24 mouse cellular contexts compared by ENCODE assay signal in the genomic region with DNA sequence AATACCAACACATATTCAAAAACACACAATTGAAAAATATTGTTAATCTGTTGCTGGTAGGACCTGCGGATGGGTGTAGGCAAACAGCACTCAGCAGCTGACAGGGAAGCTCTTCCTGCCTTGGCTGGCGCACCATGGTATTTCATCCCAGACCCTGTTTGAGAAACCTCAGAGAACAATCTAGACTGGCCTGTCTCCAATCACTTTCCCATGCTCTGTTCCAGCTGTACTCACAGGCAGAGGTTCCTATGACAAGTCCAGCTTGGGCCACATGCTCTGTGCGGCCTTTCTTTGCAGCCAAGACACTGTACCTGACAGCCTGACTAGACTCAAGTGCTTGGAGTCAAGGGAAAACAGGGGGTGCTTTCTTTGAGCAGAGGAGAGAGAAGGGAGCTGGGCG. TPM values are rescaled to one million over a fixed set of nuclear protein-coding genes. Genes with fewer than 3 reads are reported as not detected.
DNase-seq lines count a peak whose midpoint lies in the region; ATAC-seq and TF ChIP-seq lines count a peak whose summit lies in the region.
"Had no signal": no experiment of that assay in that cellular context is flagged by ENCODE, and none has a peak within 500 bp of the region (broad histone marks: within the 10 kb centered on the region; RNA-seq: fewer than 3 reads in every experiment).

No protein-coding gene starts in this region.

- no peak overlapping the region for H3K4me2 ChIP-seq in liver, embryonic 11.5 days
- no peak overlapping the region for H3K4me2 ChIP-seq in limb, embryonic 14.5 days (replicated peaks; ENCODE audit: low read depth, low read length, severe bottlenecking)
- H3K4me2 ChIP-seq: embryonic facial prominence, embryonic 13.5 days; forebrain, embryonic 12.5 days; forebrain, embryonic 15.5 days; hindbrain, embryonic 12.5 days; hindbrain, embryonic 15.5 days had no signal

- H3K27me3 ChIP-seq in liver, adult 2 months (ENCODE audit: control insufficient read depth, insufficient read depth, low read length) = no peaks in the 10 kb centered on the region
- 0 out of 2 replicates have a peak, but pooled peaks cover 3% of the 10 kb centered on the region for H3K27me3 ChIP-seq in liver, embryonic 11.5 days (replicated peaks; ENCODE audit: control insufficient read depth, insufficient read depth, low read length)
- H3K27me3 ChIP-seq in limb, embryonic 14.5 days (ENCODE audit: control insufficient read depth, insufficient read depth, low read length) = no peaks in the 10 kb centered on the region

- no peak for TF ChIP-seq POLR2A in liver, adult 2 months (IDR thresholded peaks at IDR 0.05; ENCODE audit: extremely low read depth, insufficient read depth, low read length)
- TF ChIP-seq POLR2A in limb, embryonic 14.5 days (IDR thresholded peaks at IDR 0.05; ENCODE audit: borderline replicate concordance, extremely low read depth, insufficient read depth, insufficient read length) = no peak

- DNase-seq in liver, adult 2 months (ENCODE audit: extremely low read depth, low read depth, low spot score) = peak; percentile 85
- no peak for DNase-seq in liver, embryonic 11.5 days (ENCODE audit: low spot score)
- DNase-seq in lung, postnatal 36 days = peak; percentile 34
- DNase-seq in lung, adult 18-20 months = no peak
- DNase-seq in limb, embryonic 14.5 days (ENCODE audit: low spot score) = no peak
- DNase-seq in left cerebral cortex, postnatal 25 days (ENCODE audit: low spot score in 2 of 2) = no peak
- DNase-seq: adrenal gland, adult 2 months; adrenal gland, postnatal 14 days; cerebellum, adult 11 months; cerebellum, adult 2 months; cerebellum, adult 9-11 months; cerebellum, postnatal 25 days; gastrocnemius, postnatal 25 days had no signal

- no peak overlapping the region for H3K9ac ChIP-seq in liver, adult 2 months (ENCODE audit: low read depth, low read length)
- H3K9ac ChIP-seq in liver, embryonic 11.5 days (ENCODE audit: low read depth, low read length) = no peak overlapping the region
- H3K9ac ChIP-seq in limb, embryonic 14.5 days (ENCODE audit: low read depth, low read length, severe bottlenecking) = no peak overlapping the region
- H3K9ac ChIP-seq: embryonic facial prominence, embryonic 13.5 days; forebrain, embryonic 12.5 days; forebrain, embryonic 15.5 days; hindbrain, embryonic 12.5 days; hindbrain, embryonic 15.5 days had no signal

- ATAC-seq in liver, embryonic 11.5 days (replicated peaks; ENCODE audit: low FRiP score) = no peak
- ATAC-seq in limb, embryonic 14.5 days (ENCODE audit: low FRiP score, low read depth) = no peak
- ATAC-seq: CD4-positive, CD25-positive, alpha-beta regulatory T cell, adult 4 months; forebrain, embryonic 15.5 days had no signal

- H3K79me2 ChIP-seq in liver, adult 2 months (ENCODE audit: control insufficient read depth, insufficient read depth, low read length) = no peaks in the 10 kb centered on the region

- peak overlapping the region; percentile 66 for H3K27ac ChIP-seq in liver, adult 2 months (replicated peaks; ENCODE audit: insufficient read depth, low read depth, low read length)
- no peak overlapping the region for H3K27ac ChIP-seq in liver, embryonic 11.5 days (ENCODE audit: low read depth, low read length)
- H3K27ac ChIP-seq in limb, embryonic 14.5 days (replicated peaks; ENCODE audit: low read depth, low read length) = peak overlapping the region; percentile 58; the same call in 1 of the 2 replicates
- H3K27ac ChIP-seq: embryonic facial prominence, embryonic 13.5 days; forebrain, embryonic 12.5 days; forebrain, embryonic 15.5 days; heart, adult 2 months; heart, embryonic 10.5 days; hindbrain, embryonic 12.5 days; hindbrain, embryonic 15.5 days had no signal

- intact Hi-C loops in left cerebral cortex, postnatal 25 days (cut with DNase I) = no loop called here

- no peak overlapping the region for H3K4me3 ChIP-seq in liver, adult 2 months (ENCODE audit: insufficient read depth, low read depth, low read length)
- H3K4me3 ChIP-seq in liver, embryonic 11.5 days (ENCODE audit: low read depth, low read length) = no peak overlapping the region
- H3K4me3 ChIP-seq in limb, embryonic 14.5 days (replicated peaks; ENCODE audit: low read length) = no peak overlapping the region
- H3K4me3 ChIP-seq: embryonic facial prominence, embryonic 13.5 days; erythroblast, embryonic 14.5 days; forebrain, embryonic 12.5 days; forebrain, embryonic 15.5 days; heart, adult 2 months; heart, embryonic 10.5 days; hindbrain, embryonic 12.5 days; hindbrain, embryonic 15.5 days had no signal

- no peaks in the 10 kb centered on the region for H3K9me3 ChIP-seq in liver, embryonic 11.5 days (ENCODE audit: control insufficient read depth, low read length)
- no peaks in the 10 kb centered on the region for H3K9me3 ChIP-seq in limb, embryonic 14.5 days (ENCODE audit: control insufficient read depth, low read length)
- H3K9me3 ChIP-seq: embryonic facial prominence, embryonic 13.5 days; forebrain, embryonic 12.5 days; forebrain, embryonic 15.5 days; heart, embryonic 10.5 days; hindbrain, embryonic 12.5 days; hindbrain, embryonic 15.5 days had no signal

- WGBS in liver, adult 2 months = 46% methylated on average over 4 of the region's 4 CpGs
- 83% methylated on average over 4 of the region's 4 CpGs for WGBS in liver, embryonic 11.5 days
- 94% methylated on average over 4 of the region's 4 CpGs for WGBS in limb, embryonic 14.5 days

- no peak for TF ChIP-seq CTCF in liver, adult 2 months (IDR thresholded peaks at IDR 0.05; ENCODE audit: low read depth, low read length)

- no peaks in the 10 kb centered on the region for H3K36me3 ChIP-seq in liver, adult 2 months (ENCODE audit: control insufficient read depth, insufficient read depth, low read length)
- no peaks in the 10 kb centered on the region for H3K36me3 ChIP-seq in liver, embryonic 11.5 days (ENCODE audit: control insufficient read depth, insufficient read depth, low read length)
- no peaks in the 10 kb centered on the region for H3K36me3 ChIP-seq in limb, embryonic 14.5 days (ENCODE audit: control insufficient read depth, insufficient read depth, low read length)
- H3K36me3 ChIP-seq: embryonic facial prominence, embryonic 13.5 days; forebrain, embryonic 12.5 days; forebrain, embryonic 15.5 days; heart, embryonic 10.5 days; hindbrain, embryonic 12.5 days; hindbrain, embryonic 15.5 days had no signal

- peaks cover 15% of the 10 kb centered on the region for H3K4me1 ChIP-seq in liver, adult 2 months (ENCODE audit: control insufficient read depth, insufficient read depth, low read length)
- H3K4me1 ChIP-seq in liver, embryonic 11.5 days (replicated peaks; ENCODE audit: control insufficient read depth, insufficient read depth, low read length) = no peaks in the 10 kb centered on the region
- peaks cover 25% of the 10 kb centered on the region for H3K4me1 ChIP-seq in limb, embryonic 14.5 days (ENCODE audit: control insufficient read depth, insufficient read depth, low read length)
- H3K4me1 ChIP-seq: forebrain, embryonic 12.5 days; forebrain, embryonic 15.5 days; heart, embryonic 10.5 days; hindbrain, embryonic 12.5 days; hindbrain, embryonic 15.5 days had no signal

RNA-seq across cellular contexts. Expression of gene Lepr, which starts 6.1 kb away (rescaled TPM):
- 17.1 and 24.6 TPM in 2 replicates for total RNA-seq in liver, adult 2 months (2014; rRNA removed)
- polyA plus RNA-seq in liver, adult 2 months (2012; rRNA removed) = 0.36 and 0.89 TPM in 2 replicates
- 0.43 and 0.91 TPM in 2 replicates for polyA plus RNA-seq in liver, embryonic 11.5 days (2014; fragmentation: Nextera tagmentation; extraction: Ambion mirVana)
- 10.3 and 13.0 TPM in 2 replicates for polyA plus RNA-seq in limb, embryonic 14.5 days (2012; rRNA removed)
- 12.8 and 16.1 TPM in 2 replicates for polyA plus RNA-seq in limb, embryonic 14.5 days (2014; fragmentation: Nextera tagmentation; extraction: Ambion mirVana)
- total RNA-seq in left cerebral cortex, postnatal 25 days (2021) = 1 to 10 TPM; 3.7 to 3.8 TPM
- total RNA-seq: hematopoietic stem cell, adult 5-6 weeks; MEL had no signal
- polyA plus RNA-seq: CD4-positive, CD25-positive, alpha-beta regulatory T cell, adult 4 months; erythroblast, embryonic 14.5 days had no signal

Comparison
In these comparisons a context has a peak if more than half of its experiments do, and no peak if none do; other contexts are left out.
1. DNase-seq: peak in liver, adult 2 months (single experiment) and lung, postnatal 36 days (single experiment); none in liver, embryonic 11.5 days (single experiment), lung, adult 18-20 months (0 of 2), limb, embryonic 14.5 days (single experiment) and left cerebral cortex, postnatal 25 days (0 of 2).